Mouse (Mus musculus): ENCODE measurements around the gene Sgms1. TPM values are rescaled to one million over a fixed set of nuclear protein-coding genes. Genes with fewer than 3 reads are reported as not detected.

The Sgms1 gene
- polyA plus RNA-seq, 1 experiment, result 243 TPM

DNA sequence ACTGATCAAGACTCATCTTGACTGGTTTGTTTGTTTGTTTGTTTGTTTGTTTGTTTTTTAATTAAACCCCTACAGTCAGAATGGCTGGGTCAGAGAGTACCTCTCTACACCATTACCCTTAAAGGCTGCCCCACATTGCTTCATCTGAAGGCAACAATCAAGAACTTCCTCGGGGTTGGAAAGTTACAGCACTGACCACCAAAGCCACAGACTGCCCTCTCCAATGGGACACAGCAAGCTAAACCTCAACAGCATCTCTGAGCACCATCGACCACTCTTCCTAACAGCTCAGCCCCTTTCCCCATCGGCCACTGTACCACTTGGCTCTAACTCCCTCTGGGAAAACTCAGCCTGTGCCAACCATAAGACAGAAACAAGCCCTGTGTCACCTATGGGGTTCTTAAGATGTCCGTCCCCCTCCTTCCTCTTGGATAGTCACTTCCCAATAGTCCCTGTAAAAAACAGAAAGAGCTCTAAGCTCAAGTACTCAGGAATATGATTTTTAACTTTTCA, 14.0 kb downstream of the Sgms1 start:
- no peak for TF ChIP-seq CTCF (IDR thresholded peaks at IDR 0.05; ENCODE audit: control insufficient read depth, insufficient read depth, insufficient replicate concordance, low read depth, low read length)
- no peak for TF ChIP-seq POLR2A (IDR thresholded peaks at IDR 0.05; ENCODE audit: control insufficient read depth, low read depth, low read length)
- Histone ChIP-seq H3K4me3 (ENCODE audit: control insufficient read depth, low read depth, low read length) (no peak overlapping the region), H3K27me3 (ENCODE audit: control insufficient read depth, insufficient read depth, low read length) (no peaks in the 10 kb centered on the region), H3K36me3 (ENCODE audit: control insufficient read depth, insufficient read depth, low read length) (no peaks in the 10 kb centered on the region), H3K27ac (ENCODE audit: control insufficient read depth, insufficient read depth, low read depth, low read length) (no peak overlapping the region), H3K4me1 (ENCODE audit: control insufficient read depth, insufficient read depth, low read length) (peaks cover 9% of the 10 kb centered on the region)

DNA sequence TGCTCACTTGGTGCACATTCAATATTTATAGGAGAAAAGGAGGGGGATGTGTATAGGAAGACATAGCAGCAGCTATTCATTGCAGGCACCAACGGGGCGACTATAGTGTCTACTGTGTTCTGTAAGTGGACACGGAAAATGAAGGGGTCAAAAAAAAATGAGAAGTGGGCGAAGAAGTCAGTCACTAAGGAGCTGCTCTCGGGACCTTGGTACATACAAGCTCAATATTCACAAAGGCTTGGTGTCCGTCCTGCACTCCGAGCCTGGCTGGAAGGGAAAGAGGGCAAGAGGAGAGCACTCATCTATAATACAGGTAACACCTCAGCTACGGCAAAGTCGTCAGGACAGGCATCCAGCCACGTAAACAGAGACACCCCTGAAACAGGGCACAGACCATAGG, 14.8 kb downstream of the Sgms1 start:
- Histone ChIP-seq H3K27me3 (ENCODE audit: control insufficient read depth, insufficient read depth, low read length) (no peaks in the 10 kb centered on the region), H3K4me3 (ENCODE audit: control insufficient read depth, low read depth, low read length) (no peak overlapping the region), H3K36me3 (ENCODE audit: control insufficient read depth, insufficient read depth, low read length) (no peaks in the 10 kb centered on the region), H3K4me1 (ENCODE audit: control insufficient read depth, insufficient read depth, low read length) (peaks cover 9% of the 10 kb centered on the region), H3K27ac (ENCODE audit: control insufficient read depth, insufficient read depth, low read depth, low read length) (no peak overlapping the region)
- TF ChIP-seq CTCF (IDR thresholded peaks at IDR 0.05; ENCODE audit: control insufficient read depth, insufficient read depth, insufficient replicate concordance, low read depth, low read length) (no peak), POLR2A (IDR thresholded peaks at IDR 0.05; ENCODE audit: control insufficient read depth, low read depth, low read length) (no peak)

DNA sequence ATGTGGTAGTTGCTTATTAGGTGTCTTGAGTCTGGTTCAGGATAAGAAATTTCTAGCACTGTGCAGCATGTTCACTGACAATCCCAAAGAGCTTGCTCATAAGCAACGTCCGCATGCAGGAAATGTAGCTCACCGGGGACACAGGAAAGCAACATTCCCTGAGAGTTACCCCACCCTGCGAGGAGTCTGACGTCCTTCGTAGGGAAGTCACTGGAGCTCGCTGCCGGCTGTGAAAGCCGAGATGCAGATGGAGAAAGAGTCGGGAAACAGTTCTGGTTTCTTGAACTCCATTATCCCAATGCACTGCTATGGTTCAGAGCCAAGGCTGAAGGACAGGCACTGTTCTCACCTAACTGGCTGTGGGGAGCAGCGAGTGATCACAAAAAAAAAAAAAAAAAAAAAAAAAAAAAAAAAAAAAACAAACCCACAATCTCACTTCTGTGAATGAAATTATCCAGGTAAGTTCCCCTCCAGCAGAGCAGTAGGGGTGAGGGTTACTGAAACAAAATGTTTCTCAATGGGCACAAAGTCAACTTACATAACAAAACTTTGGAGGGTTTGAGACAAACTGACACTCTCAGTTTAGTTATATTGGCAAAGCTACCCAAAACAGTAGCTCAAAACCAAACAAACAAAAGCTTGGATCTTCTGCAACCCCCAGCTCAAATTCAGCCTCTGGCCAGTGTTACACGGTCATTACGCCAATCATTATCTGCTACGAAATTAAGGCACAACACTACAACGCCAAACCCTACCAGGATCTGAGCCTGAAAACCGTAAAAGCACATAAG, 15.5 kb downstream of the Sgms1 start:
- Histone ChIP-seq H3K4me3 (ENCODE audit: control insufficient read depth, low read depth, low read length) (no peak overlapping the region), H3K27me3 (ENCODE audit: control insufficient read depth, insufficient read depth, low read length) (no peaks in the 10 kb centered on the region), H3K36me3 (ENCODE audit: control insufficient read depth, insufficient read depth, low read length) (no peaks in the 10 kb centered on the region), H3K27ac (ENCODE audit: control insufficient read depth, insufficient read depth, low read depth, low read length) (no peak overlapping the region), H3K4me1 (ENCODE audit: control insufficient read depth, insufficient read depth, low read length) (peaks cover 9% of the 10 kb centered on the region)
- TF ChIP-seq POLR2A (IDR thresholded peaks at IDR 0.05; ENCODE audit: control insufficient read depth, low read depth, low read length), result no peak
- no peak for TF ChIP-seq CTCF (IDR thresholded peaks at IDR 0.05; ENCODE audit: control insufficient read depth, insufficient read depth, insufficient replicate concordance, low read depth, low read length)

DNA sequence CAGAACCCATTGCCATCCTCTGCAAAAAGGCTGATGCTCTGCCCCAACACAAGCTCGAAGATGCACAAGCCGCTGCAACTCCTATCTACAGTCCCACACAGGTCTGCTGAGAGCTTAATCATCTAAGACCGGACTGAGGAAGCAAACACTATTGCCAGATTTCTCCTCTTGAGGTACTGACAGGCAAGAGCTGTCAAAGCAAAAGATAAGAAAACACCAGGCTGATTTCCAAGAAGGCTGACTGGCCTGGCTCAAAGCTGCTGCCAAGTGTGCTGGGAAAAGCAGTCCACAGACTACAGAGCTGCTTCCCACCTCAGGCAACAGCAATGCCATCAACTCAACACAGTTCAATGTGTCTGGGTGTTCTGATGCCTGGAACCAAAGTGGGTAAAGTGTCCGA, 17.1 kb downstream of the Sgms1 start:
- Histone ChIP-seq H3K27ac (ENCODE audit: control insufficient read depth, insufficient read depth, low read depth, low read length) (no peak overlapping the region), H3K4me1 (ENCODE audit: control insufficient read depth, insufficient read depth, low read length) (peaks cover 2% of the 10 kb centered on the region; the same call in 1 of the 2 replicates), H3K4me3 (ENCODE audit: control insufficient read depth, low read depth, low read length) (no peak overlapping the region), H3K36me3 (ENCODE audit: control insufficient read depth, insufficient read depth, low read length) (no peaks in the 10 kb centered on the region), H3K27me3 (ENCODE audit: control insufficient read depth, insufficient read depth, low read length) (no peaks in the 10 kb centered on the region)
- TF ChIP-seq CTCF (IDR thresholded peaks at IDR 0.05; ENCODE audit: control insufficient read depth, insufficient read depth, insufficient replicate concordance, low read depth, low read length) (no peak), POLR2A (IDR thresholded peaks at IDR 0.05; ENCODE audit: control insufficient read depth, low read depth, low read length) (no peak)

DNA sequence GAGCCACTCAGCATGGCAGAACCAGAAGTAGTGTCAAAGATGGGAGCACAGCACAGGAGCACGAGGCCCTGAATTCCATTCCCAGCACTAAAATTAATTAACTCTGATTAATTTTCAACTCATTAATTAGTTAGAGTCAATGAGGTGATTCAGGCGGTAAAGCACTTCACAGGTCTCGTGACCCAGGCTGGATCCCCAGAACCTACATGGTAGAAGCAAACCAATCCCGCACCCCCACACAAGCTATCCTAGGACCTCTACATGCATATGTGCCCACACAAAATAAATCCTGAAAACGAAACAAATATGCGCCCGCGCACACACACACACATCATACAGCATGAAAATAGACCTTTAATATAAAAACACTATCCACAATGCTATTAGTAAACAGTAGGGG, 22.2 kb downstream of the Sgms1 start:
- no peaks in the 10 kb centered on the region for H3K4me1 ChIP-seq (ENCODE audit: control insufficient read depth, insufficient read depth, low read length)
- H3K36me3 ChIP-seq (ENCODE audit: control insufficient read depth, insufficient read depth, low read length), result no peaks in the 10 kb centered on the region
- TF ChIP-seq CTCF (IDR thresholded peaks at IDR 0.05; ENCODE audit: control insufficient read depth, insufficient read depth, insufficient replicate concordance, low read depth, low read length) (no peak), POLR2A (IDR thresholded peaks at IDR 0.05; ENCODE audit: control insufficient read depth, low read depth, low read length) (no peak)
- no peak overlapping the region for H3K4me3 ChIP-seq (ENCODE audit: control insufficient read depth, low read depth, low read length)
- no peak overlapping the region for H3K27ac ChIP-seq (ENCODE audit: control insufficient read depth, insufficient read depth, low read depth, low read length)
- H3K27me3 ChIP-seq (ENCODE audit: control insufficient read depth, insufficient read depth, low read length), result no peaks in the 10 kb centered on the region

DNA sequence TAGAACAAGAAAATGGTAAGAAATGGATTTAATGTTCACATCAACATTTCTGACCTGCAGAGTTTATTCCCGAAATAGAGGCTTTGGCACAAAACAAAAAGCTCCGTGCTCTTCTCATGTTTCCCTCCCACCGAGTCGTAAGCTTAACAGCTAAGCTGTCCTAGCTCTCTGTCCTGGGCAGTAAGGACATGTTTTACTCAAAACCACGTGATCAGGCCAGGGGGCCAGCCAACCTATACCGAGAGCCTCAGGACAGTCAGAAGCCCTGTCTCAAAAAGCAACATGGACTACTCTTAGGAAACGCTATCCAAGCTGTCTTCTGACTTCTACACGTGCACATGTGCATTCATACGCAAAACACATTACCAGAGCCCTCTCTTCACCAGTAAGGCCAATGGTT, 23.1 kb downstream of the Sgms1 start:
- H3K27me3 ChIP-seq (ENCODE audit: control insufficient read depth, insufficient read depth, low read length), result no peaks in the 10 kb centered on the region
- no peak overlapping the region for H3K4me3 ChIP-seq (ENCODE audit: control insufficient read depth, low read depth, low read length)
- no peak for TF ChIP-seq CTCF (IDR thresholded peaks at IDR 0.05; ENCODE audit: control insufficient read depth, insufficient read depth, insufficient replicate concordance, low read depth, low read length)
- no peak for TF ChIP-seq POLR2A (IDR thresholded peaks at IDR 0.05; ENCODE audit: control insufficient read depth, low read depth, low read length)
- no peak overlapping the region for H3K27ac ChIP-seq (ENCODE audit: control insufficient read depth, insufficient read depth, low read depth, low read length)
- H3K4me1 ChIP-seq (ENCODE audit: control insufficient read depth, insufficient read depth, low read length), result no peaks in the 10 kb centered on the region
- H3K36me3 ChIP-seq (ENCODE audit: control insufficient read depth, insufficient read depth, low read length), result no peaks in the 10 kb centered on the region

DNA sequence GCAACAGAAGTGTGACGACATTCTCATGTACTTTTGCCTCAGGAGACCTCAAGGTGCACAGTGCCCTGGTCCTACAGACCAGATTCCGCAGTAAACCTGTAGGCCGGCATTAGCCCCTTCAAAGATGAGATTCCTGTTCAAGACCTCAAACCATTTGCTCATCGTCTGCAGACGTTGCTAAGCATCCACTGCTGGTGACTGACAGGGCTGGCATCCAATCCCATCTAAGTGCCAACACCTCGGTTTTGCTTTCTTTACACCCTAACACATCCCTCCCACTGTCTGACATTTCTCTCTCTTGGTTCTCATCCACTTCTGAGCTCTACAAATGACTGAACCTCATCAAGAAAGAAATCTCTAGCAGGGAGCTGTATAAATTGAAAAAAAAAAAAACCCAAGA, 24.4 kb downstream of the Sgms1 start:
- TF ChIP-seq POLR2A (IDR thresholded peaks at IDR 0.05; ENCODE audit: control insufficient read depth, low read depth, low read length) (no peak), CTCF (IDR thresholded peaks at IDR 0.05; ENCODE audit: control insufficient read depth, insufficient read depth, insufficient replicate concordance, low read depth, low read length) (no peak)
- no peaks in the 10 kb centered on the region; the same call in 1 of the 2 replicates for H3K36me3 ChIP-seq (ENCODE audit: control insufficient read depth, insufficient read depth, low read length)
- H3K27ac ChIP-seq (ENCODE audit: control insufficient read depth, insufficient read depth, low read depth, low read length), result no peak overlapping the region
- no peaks in the 10 kb centered on the region for H3K27me3 ChIP-seq (ENCODE audit: control insufficient read depth, insufficient read depth, low read length)
- no peak overlapping the region for H3K4me3 ChIP-seq (ENCODE audit: control insufficient read depth, low read depth, low read length)
- no peaks in the 10 kb centered on the region for H3K4me1 ChIP-seq (ENCODE audit: control insufficient read depth, insufficient read depth, low read length)

Data from testis, adult 2 months (tissue).